ENCODE assay signal across 24 mouse cellular contexts in the genomic region with DNA sequence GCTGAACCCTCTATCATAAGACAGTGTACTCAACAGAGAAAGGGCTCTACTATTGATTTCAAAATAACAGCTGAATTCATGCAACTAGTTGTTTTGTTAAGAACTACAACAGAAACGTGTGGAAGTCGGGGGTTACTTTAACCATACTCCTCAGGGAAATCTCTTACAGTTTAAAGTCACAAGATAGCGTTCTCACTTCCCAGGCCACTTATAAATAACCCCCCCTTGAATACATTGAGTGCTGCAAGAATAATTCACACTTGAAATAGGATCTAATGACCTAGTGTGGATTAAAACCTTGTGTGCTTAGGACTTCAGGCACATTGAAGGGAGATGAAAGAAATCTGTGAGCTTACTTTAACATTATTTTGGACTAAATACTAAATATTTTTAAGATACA.
"Had no signal": no experiment of that assay in that cellular context is flagged by ENCODE, and none has a peak within 500 bp of the region (broad histone marks: within the 10 kb centered on the region; RNA-seq: fewer than 3 reads in every experiment).

No protein-coding gene starts in this region.

- H3K9me3 ChIP-seq: heart, embryonic 10.5 days; heart, embryonic 12.5 days; hindbrain, embryonic 10.5 days; hindbrain, embryonic 12.5 days; intestine, embryonic 15.5 days; limb, embryonic 13.5 days; limb, embryonic 15.5 days had no signal

- H3K27me3 ChIP-seq: heart, embryonic 12.5 days; hindbrain, embryonic 12.5 days; intestine, embryonic 15.5 days; limb, embryonic 13.5 days; limb, embryonic 15.5 days had no signal

- H3K9ac ChIP-seq: heart, embryonic 12.5 days; hindbrain, embryonic 12.5 days; hindbrain, embryonic 14.5 days; intestine, embryonic 15.5 days; limb, embryonic 13.5 days; limb, embryonic 15.5 days had no signal

- H3K36me3 ChIP-seq: heart, embryonic 10.5 days; heart, embryonic 12.5 days; hindbrain, embryonic 10.5 days; hindbrain, embryonic 12.5 days; intestine, embryonic 15.5 days; limb, embryonic 13.5 days; limb, embryonic 15.5 days had no signal

- ATAC-seq: hindbrain, embryonic 16.5 days; intestine, embryonic 15.5 days; intestine, postnatal 0 days had no signal

- DNase-seq: gastrocnemius, adult 2 months; gastrocnemius, postnatal 10 days; gastrocnemius, postnatal 25 days; heart, adult 18-20 months; heart, postnatal 10 days; heart, postnatal 4 days; kidney, adult 18-20 months; kidney, adult 8-10 months; kidney, postnatal 10 days; kidney, postnatal 25 days; kidney, postnatal 4 days; left cerebral cortex, postnatal 4 days had no signal

- H3K4me2 ChIP-seq: heart, embryonic 12.5 days; hindbrain, embryonic 12.5 days; hindbrain, embryonic 14.5 days; intestine, embryonic 15.5 days; limb, embryonic 13.5 days; limb, embryonic 15.5 days had no signal

- H3K27ac ChIP-seq: gastrocnemius, adult 2 months; heart, embryonic 10.5 days; hindbrain, embryonic 10.5 days; hindbrain, embryonic 12.5 days; hindbrain, embryonic 14.5 days; intestine, embryonic 15.5 days; layer of hippocampus, adult 2 months; left cerebral cortex, adult 2 months; limb, embryonic 13.5 days; limb, embryonic 15.5 days had no signal

- H3K4me3 ChIP-seq: gastrocnemius, adult 2 months; heart, embryonic 10.5 days; heart, embryonic 12.5 days; hindbrain, embryonic 10.5 days; hindbrain, embryonic 12.5 days; intestine, embryonic 15.5 days; layer of hippocampus, adult 2 months; left cerebral cortex, adult 2 months; limb, embryonic 13.5 days; limb, embryonic 15.5 days had no signal
